Mouse (Mus musculus): ENCODE data around the gene Zfp740. TPM values are rescaled to one million over a fixed set of nuclear protein-coding genes. Genes with fewer than 3 reads are reported as not detected.

Zfp740 gene
- polyA plus RNA-seq, 1 experiment = 71.9 TPM

- H3K4me1 ChIP-seq (replicated peaks; ENCODE audit: control insufficient read depth, insufficient read depth, low read length) = peaks cover 36% of the 10 kb centered on the region
- no peaks in the 10 kb centered on the region for H3K36me3 ChIP-seq (ENCODE audit: control insufficient read depth, insufficient read depth, low read length)
- peak; percentile 61 for DNase-seq
- TF ChIP-seq CTCF (IDR thresholded peaks at IDR 0.05; ENCODE audit: borderline replicate concordance, control insufficient read depth, extremely low read depth, insufficient read depth, low read length, poor library complexity) = no peak
- TF ChIP-seq POLR2A (IDR thresholded peaks at IDR 0.05; ENCODE audit: control insufficient read depth, extremely low read depth, insufficient read depth, low read length, poor library complexity) = no peak
- H3K27ac ChIP-seq (ENCODE audit: control insufficient read depth, insufficient read depth, low read length) = peak overlapping the region; percentile 55; the same call in 1 of the 2 replicates
- H3K27me3 ChIP-seq (ENCODE audit: control insufficient read depth, insufficient read depth, low read length) = peaks cover 11% of the 10 kb centered on the region; the same call in 1 of the 2 replicates
- H3K4me3 ChIP-seq (ENCODE audit: control insufficient read depth, insufficient read depth, low read length) = peak overlapping the region; percentile 55
- 3% methylated on average over 43 of the region's 44 CpGs for WGBS
These were observed 43.1 kb downstream of the Zfp740 start for GRCm38 (mm10) chr15:102245891-102246741.

GRCm38 (mm10) chr15:102246866-102247251 is 43.8 kb downstream of the Zfp740 start:
- no peak for TF ChIP-seq CTCF (IDR thresholded peaks at IDR 0.05; ENCODE audit: borderline replicate concordance, control insufficient read depth, extremely low read depth, insufficient read depth, low read length, poor library complexity)
- no peak for TF ChIP-seq POLR2A (IDR thresholded peaks at IDR 0.05; ENCODE audit: control insufficient read depth, extremely low read depth, insufficient read depth, low read length, poor library complexity)
- Histone ChIP-seq H3K4me3 (ENCODE audit: control insufficient read depth, insufficient read depth, low read length) (peak overlapping the region; percentile 55), H3K4me1 (replicated peaks; ENCODE audit: control insufficient read depth, insufficient read depth, low read length) (peaks cover 36% of the 10 kb centered on the region), H3K36me3 (ENCODE audit: control insufficient read depth, insufficient read depth, low read length) (no peaks in the 10 kb centered on the region), H3K27me3 (ENCODE audit: control insufficient read depth, insufficient read depth, low read length) (peaks cover 11% of the 10 kb centered on the region; the same call in 1 of the 2 replicates), H3K27ac (ENCODE audit: control insufficient read depth, insufficient read depth, low read length) (0 out of 2 replicates have a peak overlapping the region, but pooled peaks have one; percentile 2)
- under 1% methylated on average over 35 of the region's 35 CpGs for WGBS
- peak; percentile 70 for DNase-seq

- Histone ChIP-seq H3K4me1 (replicated peaks; ENCODE audit: control insufficient read depth, insufficient read depth, low read length) (peaks cover 36% of the 10 kb centered on the region), H3K27me3 (ENCODE audit: control insufficient read depth, insufficient read depth, low read length) (peaks cover 11% of the 10 kb centered on the region; the same call in 1 of the 2 replicates), H3K36me3 (ENCODE audit: control insufficient read depth, insufficient read depth, low read length) (no peaks in the 10 kb centered on the region), H3K4me3 (ENCODE audit: control insufficient read depth, insufficient read depth, low read length) (peak overlapping the region; percentile 55), H3K27ac (ENCODE audit: control insufficient read depth, insufficient read depth, low read length) (peak overlapping the region; percentile 47; the same call in 1 of the 2 replicates)
- WGBS = 1% methylated on average over 63 of the region's 65 CpGs
- no peak for TF ChIP-seq POLR2A (IDR thresholded peaks at IDR 0.05; ENCODE audit: control insufficient read depth, extremely low read depth, insufficient read depth, low read length, poor library complexity)
- TF ChIP-seq CTCF (IDR thresholded peaks at IDR 0.05; ENCODE audit: borderline replicate concordance, control insufficient read depth, extremely low read depth, insufficient read depth, low read length, poor library complexity) = no peak
- DNase-seq = peak; percentile 48
These were observed 44.4 kb downstream of the Zfp740 start for GRCm38 (mm10) chr15:102247252-102248130.

GRCm38 (mm10) chr15:102248131-102248811 is 45.2 kb downstream of the Zfp740 start:
- Histone ChIP-seq H3K4me3 (ENCODE audit: control insufficient read depth, insufficient read depth, low read length) (peak overlapping the region; percentile 55), H3K27ac (ENCODE audit: control insufficient read depth, insufficient read depth, low read length) (no peak overlapping the region), H3K4me1 (replicated peaks; ENCODE audit: control insufficient read depth, insufficient read depth, low read length) (peaks cover 33% of the 10 kb centered on the region), H3K36me3 (ENCODE audit: control insufficient read depth, insufficient read depth, low read length) (no peaks in the 10 kb centered on the region), H3K27me3 (ENCODE audit: control insufficient read depth, insufficient read depth, low read length) (peaks cover 11% of the 10 kb centered on the region; the same call in 1 of the 2 replicates)
- WGBS = 24% methylated on average over 8 of the region's 8 CpGs
- TF ChIP-seq CTCF (IDR thresholded peaks at IDR 0.05; ENCODE audit: borderline replicate concordance, control insufficient read depth, extremely low read depth, insufficient read depth, low read length, poor library complexity) = no peak
- no peak for TF ChIP-seq POLR2A (IDR thresholded peaks at IDR 0.05; ENCODE audit: control insufficient read depth, extremely low read depth, insufficient read depth, low read length, poor library complexity)
- no peak for DNase-seq

- H3K4me1 ChIP-seq (replicated peaks; ENCODE audit: control insufficient read depth, insufficient read depth, low read length) = peaks cover 28% of the 10 kb centered on the region
- H3K4me3 ChIP-seq (ENCODE audit: control insufficient read depth, insufficient read depth, low read length) = no peak overlapping the region
- no peak for TF ChIP-seq POLR2A (IDR thresholded peaks at IDR 0.05; ENCODE audit: control insufficient read depth, extremely low read depth, insufficient read depth, low read length, poor library complexity)
- WGBS = 36% methylated on average over 3 of the region's 3 CpGs
- H3K27ac ChIP-seq (ENCODE audit: control insufficient read depth, insufficient read depth, low read length) = no peak overlapping the region
- peaks cover 11% of the 10 kb centered on the region; the same call in 1 of the 2 replicates for H3K27me3 ChIP-seq (ENCODE audit: control insufficient read depth, insufficient read depth, low read length)
- DNase-seq = no peak
- no peaks in the 10 kb centered on the region for H3K36me3 ChIP-seq (ENCODE audit: control insufficient read depth, insufficient read depth, low read length)
These were observed 45.8 kb downstream of the Zfp740 start for GRCm38 (mm10) chr15:102248812-102249191.

GRCm38 (mm10) chr15:102249251-102249691 is 46.2 kb downstream of the Zfp740 start:
- no peak for DNase-seq
- Histone ChIP-seq H3K36me3 (ENCODE audit: control insufficient read depth, insufficient read depth, low read length) (no peaks in the 10 kb centered on the region), H3K27me3 (ENCODE audit: control insufficient read depth, insufficient read depth, low read length) (peaks cover 11% of the 10 kb centered on the region; the same call in 1 of the 2 replicates), H3K4me3 (ENCODE audit: control insufficient read depth, insufficient read depth, low read length) (no peak overlapping the region), H3K4me1 (replicated peaks; ENCODE audit: control insufficient read depth, insufficient read depth, low read length) (peaks cover 28% of the 10 kb centered on the region), H3K27ac (ENCODE audit: control insufficient read depth, insufficient read depth, low read length) (no peak overlapping the region)
- TF ChIP-seq POLR2A (IDR thresholded peaks at IDR 0.05; ENCODE audit: control insufficient read depth, extremely low read depth, insufficient read depth, low read length, poor library complexity) = no peak
- TF ChIP-seq CTCF (IDR thresholded peaks at IDR 0.05; ENCODE audit: borderline replicate concordance, control insufficient read depth, extremely low read depth, insufficient read depth, low read length, poor library complexity) = no peak
- WGBS = 24% methylated on average over 13 of the region's 13 CpGs

Data from thymus, adult 2 months (tissue).